Mouse (Mus musculus): ENCODE measurements around the gene Slc26a1. TPM values are rescaled to one million over a fixed set of nuclear protein-coding genes. Genes with fewer than 3 reads are reported as not detected.
"Not testable (repeated sequence)": the region's sequence is repeated elsewhere in the genome, so short reads cannot be mapped to it uniquely, and the experiment has no call there.

Slc26a1 gene
- polyA plus RNA-seq, 1 experiment = not detected

GRCm38 (mm10) chr5:108645651-108646342, 29.6 kb downstream of the Slc26a1 start:
- Histone ChIP-seq H3K36me3 (ENCODE audit: control insufficient read depth, insufficient read depth, low read length) (peaks cover 51% of the 10 kb centered on the region), H3K27ac (ENCODE audit: insufficient read depth, low read depth, low read length) (no peak overlapping the region), H3K27me3 (ENCODE audit: control insufficient read depth, insufficient read depth, low read length) (no peaks in the 10 kb centered on the region), H3K4me3 (ENCODE audit: low read depth, low read length) (no peak overlapping the region), H3K4me1 (ENCODE audit: control insufficient read depth, insufficient read depth, insufficient read length, low read length) (peaks cover 5% of the 10 kb centered on the region; the same call in 1 of the 2 replicates)
- 83% methylated on average over 9 of the region's 9 CpGs for WGBS
- TF ChIP-seq POLR2A (IDR thresholded peaks at IDR 0.05; ENCODE audit: low read depth, low read length) = no peak

- WGBS = 26% methylated on average over 2 of the region's 2 CpGs
- Histone ChIP-seq H3K27ac (ENCODE audit: insufficient read depth, low read depth, low read length) (no peak overlapping the region), H3K27me3 (ENCODE audit: control insufficient read depth, insufficient read depth, low read length) (no peaks in the 10 kb centered on the region), H3K36me3 (ENCODE audit: control insufficient read depth, insufficient read depth, low read length) (peaks cover 32% of the 10 kb centered on the region), H3K4me3 (ENCODE audit: low read depth, low read length) (no peak overlapping the region), H3K4me1 (ENCODE audit: control insufficient read depth, insufficient read depth, insufficient read length, low read length) (peaks cover 5% of the 10 kb centered on the region; the same call in 1 of the 2 replicates)
- TF ChIP-seq POLR2A (IDR thresholded peaks at IDR 0.05; ENCODE audit: low read depth, low read length) = no peak
- TF ChIP-seq CTCF (IDR thresholded peaks at IDR 0.05; ENCODE audit: extremely low read depth, insufficient read length, insufficient replicate concordance, low read depth, low read length) = no peak
These were observed 31.7 kb downstream of the Slc26a1 start for GRCm38 (mm10) chr5:108643674-108644073.

DNA sequence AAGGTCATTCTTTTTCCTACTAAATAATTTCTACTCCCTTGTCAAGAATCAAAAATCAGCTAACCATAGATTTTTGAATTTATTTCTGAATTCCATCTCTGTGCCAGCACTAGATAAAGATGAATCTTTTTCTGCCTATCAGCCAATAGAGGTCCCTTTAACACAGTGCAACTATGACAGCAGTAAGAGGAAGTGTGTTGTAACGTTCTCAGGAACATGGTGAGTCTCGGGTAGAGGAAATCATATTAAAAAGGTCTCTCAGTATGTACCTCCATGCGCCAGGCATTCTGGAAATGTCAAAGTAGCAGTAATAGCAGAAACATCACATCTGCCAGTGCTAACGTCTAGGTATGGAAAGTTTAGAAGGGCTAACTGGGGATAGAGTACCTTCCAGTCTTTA, 39.2 kb downstream of the Slc26a1 start:
- Histone ChIP-seq H3K36me3 (ENCODE audit: control insufficient read depth, insufficient read depth, low read length) (peaks cover 1% of the 10 kb centered on the region; the same call in 1 of the 2 replicates), H3K27me3 (ENCODE audit: control insufficient read depth, insufficient read depth, low read length) (no peaks in the 10 kb centered on the region), H3K4me3 (ENCODE audit: low read depth, low read length) (no peak overlapping the region), H3K4me1 (ENCODE audit: control insufficient read depth, insufficient read depth, insufficient read length, low read length) (no peaks in the 10 kb centered on the region), H3K27ac (ENCODE audit: insufficient read depth, low read depth, low read length) (no peak overlapping the region)
- TF ChIP-seq CTCF (IDR thresholded peaks at IDR 0.05; ENCODE audit: extremely low read depth, insufficient read length, insufficient replicate concordance, low read depth, low read length) = no peak
- no peak for TF ChIP-seq POLR2A (IDR thresholded peaks at IDR 0.05; ENCODE audit: low read depth, low read length)
- 63% methylated on average over 4 of the region's 4 CpGs for WGBS

- H3K4me1 ChIP-seq (ENCODE audit: control insufficient read depth, insufficient read depth, insufficient read length, low read length); H3K27ac ChIP-seq (ENCODE audit: insufficient read depth, low read depth, low read length); H3K36me3 ChIP-seq (ENCODE audit: control insufficient read depth, insufficient read depth, low read length); H3K4me3 ChIP-seq (ENCODE audit: low read depth, low read length); H3K27me3 ChIP-seq (ENCODE audit: control insufficient read depth, insufficient read depth, low read length): not testable (repeated sequence)
- WGBS = 79% methylated on average over 3 of the region's 3 CpGs
These were observed 41.3 kb downstream of the Slc26a1 start for GRCm38 (mm10) chr5:108634088-108634487.

DNA sequence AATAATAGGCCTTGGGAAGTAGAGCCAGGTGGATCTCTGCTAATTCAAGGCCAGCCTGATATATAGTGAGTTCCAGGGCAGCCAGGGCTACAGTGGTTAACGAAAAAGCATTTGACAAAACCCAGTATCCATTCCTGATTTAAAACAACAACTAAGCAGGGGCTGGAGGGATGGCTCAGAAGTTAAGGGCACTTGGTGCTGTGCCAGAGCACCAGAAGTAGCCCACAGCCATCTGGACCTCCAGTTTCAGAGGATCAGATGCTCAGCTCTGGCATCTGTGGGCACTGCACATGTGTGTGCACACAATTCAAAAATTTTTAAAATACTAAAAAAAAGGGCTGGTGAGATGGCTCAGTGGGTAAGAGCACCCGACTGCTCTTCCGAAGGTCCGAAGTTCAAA, 41.7 kb downstream of the Slc26a1 start:
- no peak overlapping the region for H3K4me3 ChIP-seq (ENCODE audit: low read depth, low read length)

GRCm38 (mm10) chr5:108629634-108630483, 45.5 kb downstream of the Slc26a1 start, which contains the start of the genes Gak and Tmem175:
Gene Gak (minus strand): TSS chr5:108629755.
Gene Tmem175 (plus strand): TSS chr5:108629770.
- Histone ChIP-seq H3K4me3 (ENCODE audit: low read depth, low read length) (peak within 1 kb of the TSS; percentile 79), H3K4me1 (ENCODE audit: control insufficient read depth, insufficient read depth, insufficient read length, low read length) (peaks cover 7% of the 10 kb centered on the region; the same call in 1 of the 2 replicates), H3K27ac (ENCODE audit: insufficient read depth, low read depth, low read length) (peak within 1 kb of the TSS; percentile 81), H3K36me3 (ENCODE audit: control insufficient read depth, insufficient read depth, low read length) (no peaks in the 10 kb centered on the region), H3K27me3 (ENCODE audit: control insufficient read depth, insufficient read depth, low read length) (no peaks in the 10 kb centered on the region)
- no peak for TF ChIP-seq CTCF (IDR thresholded peaks at IDR 0.05; ENCODE audit: extremely low read depth, insufficient read length, insufficient replicate concordance, low read depth, low read length)
- peak; percentile 99 for TF ChIP-seq POLR2A (IDR thresholded peaks at IDR 0.05; ENCODE audit: low read depth, low read length)
- under 1% methylated on average over 58 of the region's 58 CpGs for WGBS

More for the DNA sequence above, 41.7 kb downstream of the Slc26a1 start:
- no peak overlapping the region for H3K27ac ChIP-seq (ENCODE audit: insufficient read depth, low read depth, low read length)
- 86% methylated on average over 4 of the region's 4 CpGs for WGBS
- no peaks in the 10 kb centered on the region for H3K27me3 ChIP-seq (ENCODE audit: control insufficient read depth, insufficient read depth, low read length)
- H3K36me3 ChIP-seq (ENCODE audit: control insufficient read depth, insufficient read depth, low read length) = no peaks in the 10 kb centered on the region
- TF ChIP-seq CTCF (IDR thresholded peaks at IDR 0.05; ENCODE audit: extremely low read depth, insufficient read length, insufficient replicate concordance, low read depth, low read length) = no peak
- TF ChIP-seq POLR2A (IDR thresholded peaks at IDR 0.05; ENCODE audit: low read depth, low read length) = no peak
- no peaks in the 10 kb centered on the region for H3K4me1 ChIP-seq (ENCODE audit: control insufficient read depth, insufficient read depth, insufficient read length, low read length)

Measured in small intestine, adult 2 months (tissue).